Mouse (Mus musculus) embryonic facial prominence, embryonic 11.5 days (tissue): Measurements from ENCODE around the gene Fam198a. TPM values are rescaled to one million over a fixed set of nuclear protein-coding genes. Genes with fewer than 3 reads are reported as not detected.

ENCODE experiments used
- ATAC-seq: fragments of 200-750 bp; cut with Nextera tagmentation; replicated peaks from 2 replicates; pipeline ENCODE4 v1.8.0; 2017; ENCODE audit warnings: low read depth; ENCODE audit not compliant: insufficient number of reproducible peaks, low FRiP score, low TSS enrichment
- DNase-seq: peaks from one replicate; pipeline ENCODE4 v3.0.0-alpha.2; 2015; ENCODE audit warnings: low spot score
- H3K27ac ChIP-seq: fragments of 300-500 bp; sonication (generic); replicated peaks from 2 replicates; pipeline ENCODE4 v1.5.1; 2014; ENCODE audit warnings: mild to moderate bottlenecking, low read depth, low read length, control low read depth
- H3K27me3 ChIP-seq: fragments of 300-500 bp; sonication (generic); 2 replicates; pipeline ENCODE4 v1.6.1; 2014; ENCODE audit warnings: mild to moderate bottlenecking, low read length, moderate library complexity, mixed read lengths; ENCODE audit not compliant: control insufficient read depth, insufficient read depth
- H3K36me3 ChIP-seq: fragments of 300-500 bp; sonication (generic); replicated peaks from 2 replicates; pipeline ENCODE4 v1.6.1; 2014; ENCODE audit warnings: low read depth, mild to moderate bottlenecking, low read length, moderate library complexity, mixed read lengths; ENCODE audit not compliant: control insufficient read depth, insufficient read depth
- H3K4me1 ChIP-seq: fragments of 300-500 bp; sonication (generic); 2 replicates; pipeline ENCODE4 v1.6.1; 2014; ENCODE audit warnings: low read length, mixed read lengths; ENCODE audit not compliant: control insufficient read depth, insufficient read depth
- H3K4me2 ChIP-seq: fragments of 300-500 bp; sonication (generic); 2 replicates; pipeline ENCODE4 v1.6.1; 2014; ENCODE audit warnings: low read depth, mild to moderate bottlenecking, control low read depth, low read length, moderate library complexity
- H3K4me3 ChIP-seq: fragments of 300-500 bp; sonication (generic); 2 replicates; pipeline ENCODE4 v1.5.1; 2014; ENCODE audit warnings: low read depth, low read length, control low read depth
- H3K9ac ChIP-seq: fragments of 300-500 bp; sonication (generic); replicated peaks from 2 replicates; pipeline ENCODE4 v1.6.1; 2014; ENCODE audit warnings: mild to moderate bottlenecking, control low read depth, low read length
- H3K9me3 ChIP-seq: fragments of 300-500 bp; sonication (generic); replicated peaks from 2 replicates; pipeline ENCODE4 v1.6.1; 2016; ENCODE audit warnings: mild to moderate bottlenecking, low read length, inconsistent platforms, mixed read lengths; ENCODE audit not compliant: control insufficient read depth
- WGBS: fragments of 180-500 bp; shearing (Covaris S2); extraction: QIAGEN DNeasy Blood & Tissue Kit; methylation state at CpG from one replicate; pipeline ENCODE4 v1.1.7; 2014; 5-methylcytosine and 5-hydroxymethylcytosine counted together
- polyA plus RNA-seq: library from polyadenylated mRNA; unstranded; fragments of >200 nt; fragmentation: Nextera tagmentation; extraction: Ambion mirVana; gene quantifications from 2 replicates; pipeline ENCODE4 v1.2.1, GENCODE M21; 2014

Fam198a gene
- polyA plus RNA-seq, 1 experiment from 2014 or later, result 0.35 TPM

DNA sequence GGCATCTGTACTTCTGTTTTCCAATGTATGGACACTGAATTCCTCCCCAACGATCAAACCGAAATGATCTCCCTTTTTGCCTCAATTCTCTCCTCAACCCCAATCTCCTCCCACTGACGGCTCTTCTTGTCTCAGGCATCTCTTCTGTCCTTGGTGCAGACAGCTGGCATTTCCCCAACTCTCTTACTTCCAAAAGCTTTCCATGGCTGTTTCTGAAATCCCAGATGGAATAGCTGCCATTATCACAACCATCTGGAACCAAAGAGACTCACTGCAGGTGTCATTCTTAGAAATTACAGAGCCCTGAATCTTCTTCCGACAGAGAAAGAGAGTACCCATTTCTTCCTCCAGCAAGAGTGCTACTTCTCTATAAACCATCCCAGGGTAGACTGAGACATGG lies 15.9 kb upstream of the Fam198a start:
- ATAC-seq (no peak), DNase-seq (no peak)
- WGBS, result 85% methylated on average over 4 of the region's 4 CpGs
- Histone ChIP-seq H3K27ac (no peak overlapping the region), H3K4me1 (no peaks in the 10 kb centered on the region), H3K27me3 (no peaks in the 10 kb centered on the region), H3K36me3 (no peaks in the 10 kb centered on the region), H3K9ac (no peak overlapping the region), H3K9me3 (no peaks in the 10 kb centered on the region), H3K4me3 (no peak overlapping the region), H3K4me2 (no peak overlapping the region)

DNA sequence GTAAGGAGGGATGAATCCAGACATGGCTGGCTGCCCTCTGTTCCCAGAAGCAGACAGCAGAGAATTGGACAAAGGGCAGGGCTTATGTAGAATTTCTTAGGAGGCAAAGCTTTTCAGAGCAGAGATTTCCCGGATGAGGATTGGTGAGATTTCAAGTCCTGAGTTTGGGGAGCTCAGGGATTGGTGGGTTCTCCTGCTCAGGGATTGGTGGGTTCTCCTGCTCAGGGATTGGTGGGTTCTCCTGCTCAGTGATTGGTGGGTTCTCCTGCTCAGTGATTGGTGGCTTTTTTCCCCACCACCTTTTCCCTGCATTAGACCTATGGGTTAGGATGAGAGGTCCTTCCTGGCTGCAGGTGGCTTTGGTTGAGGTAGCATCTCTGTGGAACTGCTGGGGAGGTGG lies 13.8 kb upstream of the Fam198a start:
- no peak overlapping the region for H3K27ac ChIP-seq
- no peak overlapping the region for H3K9ac ChIP-seq
- no peaks in the 10 kb centered on the region for H3K36me3 ChIP-seq
- H3K9me3 ChIP-seq, result no peaks in the 10 kb centered on the region
- no peak overlapping the region for H3K4me3 ChIP-seq
- DNase-seq (peak; percentile 12), ATAC-seq (0 out of 2 replicates have a peak, but pooled peaks have one; percentile 15)
- H3K27me3 ChIP-seq, result no peaks in the 10 kb centered on the region
- no peaks in the 10 kb centered on the region for H3K4me1 ChIP-seq
- no peak overlapping the region for H3K4me2 ChIP-seq
- 79% methylated on average over 1 of the region's 1 CpGs for WGBS

DNA sequence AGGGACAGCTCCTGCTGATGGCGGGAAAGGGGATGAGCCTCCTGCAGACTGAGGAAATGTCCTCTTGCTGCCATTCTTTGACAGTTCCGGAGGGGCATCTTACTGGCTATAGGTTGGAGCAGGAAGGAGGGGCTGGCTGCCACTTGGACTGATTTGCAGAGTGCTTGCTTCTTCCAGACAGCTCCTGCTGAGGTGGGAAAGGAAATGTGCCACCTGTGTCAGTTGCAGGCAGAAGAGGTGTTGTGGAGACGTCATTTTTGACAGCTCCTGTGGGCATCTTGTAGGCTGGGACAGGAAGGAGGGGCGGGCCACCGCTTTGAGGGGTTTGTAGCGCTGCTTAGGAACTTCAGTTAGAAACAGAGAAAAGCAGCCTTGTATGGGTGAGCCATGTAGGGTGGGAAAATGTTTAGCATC lies 13.3 kb upstream of the Fam198a start:
- DNase-seq, result no peak
- H3K27me3 ChIP-seq, result no peaks in the 10 kb centered on the region
- no peaks in the 10 kb centered on the region for H3K9me3 ChIP-seq
- 67% methylated on average over 6 of the region's 6 CpGs for WGBS
- no peaks in the 10 kb centered on the region for H3K4me1 ChIP-seq
- H3K9ac ChIP-seq, result peak overlapping the region; percentile 32
- peak overlapping the region; percentile 32; the same call in 1 of the 2 replicates for H3K4me2 ChIP-seq
- H3K36me3 ChIP-seq, result no peaks in the 10 kb centered on the region
- peak; percentile 30; the same call in 1 of the 2 replicates for ATAC-seq
- H3K27ac ChIP-seq, result no peak overlapping the region
- peak overlapping the region; percentile 45 for H3K4me3 ChIP-seq

GRCm38 (mm10) chr9:121937944-121938355 lies 12.8 kb upstream of the Fam198a start:
- Histone ChIP-seq H3K36me3 (no peaks in the 10 kb centered on the region), H3K27me3 (no peaks in the 10 kb centered on the region), H3K4me3 (peak overlapping the region; percentile 45), H3K9me3 (no peaks in the 10 kb centered on the region), H3K9ac (peak overlapping the region; percentile 60), H3K4me1 (no peaks in the 10 kb centered on the region), H3K27ac (no peak overlapping the region), H3K4me2 (peak overlapping the region; percentile 32)
- DNase-seq, result peak; percentile 64
- ATAC-seq, result peak; percentile 74
- WGBS, result 48% methylated on average over 21 of the region's 21 CpGs

DNA sequence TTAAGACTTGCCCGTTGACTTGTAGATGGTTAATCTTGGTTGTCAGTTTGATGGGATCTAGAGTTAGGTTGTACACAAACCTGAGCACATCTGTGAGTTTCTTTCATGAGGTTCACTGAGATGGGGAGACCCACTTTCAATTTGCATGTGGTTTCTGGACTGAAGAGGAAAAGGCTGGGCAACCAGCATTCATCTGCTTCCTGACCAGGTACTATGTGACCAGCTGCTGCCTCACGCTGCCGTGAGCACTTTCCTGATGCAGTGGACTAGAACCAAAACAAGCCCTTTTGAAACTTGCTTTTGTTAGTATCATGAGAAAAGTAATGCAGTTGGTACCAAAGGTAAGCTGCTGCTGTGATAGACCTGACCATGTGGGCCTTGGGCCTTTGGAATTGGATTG lies 7.8 kb upstream of the Fam198a start:
- no peak overlapping the region for H3K27ac ChIP-seq
- no peaks in the 10 kb centered on the region for H3K27me3 ChIP-seq
- no peaks in the 10 kb centered on the region for H3K4me1 ChIP-seq
- H3K9ac ChIP-seq, result no peak overlapping the region
- WGBS, result 87% methylated on average over 3 of the region's 3 CpGs
- no peak overlapping the region for H3K4me2 ChIP-seq
- no peaks in the 10 kb centered on the region for H3K36me3 ChIP-seq
- no peaks in the 10 kb centered on the region for H3K9me3 ChIP-seq
- no peak overlapping the region for H3K4me3 ChIP-seq
- no peak for DNase-seq
- no peak for ATAC-seq

DNA sequence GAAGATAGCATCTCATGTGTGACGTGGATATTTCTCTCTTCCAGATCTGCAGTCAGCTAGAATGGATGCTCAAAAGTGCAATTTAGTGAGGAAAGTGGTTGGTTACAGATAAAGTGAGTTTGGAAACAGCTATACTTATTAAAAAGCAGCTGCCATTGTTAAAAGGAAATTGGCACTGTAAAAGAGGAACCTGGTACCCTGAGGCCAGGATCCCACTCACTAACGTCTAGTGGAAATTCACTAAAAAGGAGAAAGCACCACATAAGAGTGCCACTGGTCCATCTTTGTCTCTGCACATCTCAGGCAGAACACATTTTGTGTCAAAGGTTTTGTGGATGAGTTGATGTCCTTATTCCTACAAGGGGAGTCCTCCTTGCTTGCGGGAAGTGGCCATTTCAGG lies 7.2 kb upstream of the Fam198a start:
- WGBS, result 82% methylated on average over 3 of the region's 3 CpGs

DNA sequence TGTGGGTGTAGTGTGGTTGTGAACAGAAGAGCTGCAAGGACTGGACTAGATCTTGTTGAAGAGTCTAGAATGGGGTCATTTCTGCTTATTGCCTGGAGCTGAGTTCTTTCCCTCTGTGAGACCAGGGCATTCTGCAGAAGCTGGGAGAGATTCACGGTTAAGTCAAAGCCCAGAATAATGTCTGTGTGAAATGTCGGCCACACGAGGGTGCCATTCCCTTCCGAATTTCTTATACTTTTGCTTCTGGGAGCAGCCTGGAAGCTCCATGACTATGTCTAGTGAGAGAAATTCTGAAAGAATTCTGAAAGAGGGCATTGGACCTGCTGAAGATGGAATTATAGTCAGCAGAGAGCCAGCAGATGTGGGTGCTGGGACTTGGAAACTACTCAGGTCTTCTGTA lies 3.0 kb upstream of the Fam198a start:
- Histone ChIP-seq H3K27ac (no peak overlapping the region), H3K27me3 (no peaks in the 10 kb centered on the region), H3K36me3 (no peaks in the 10 kb centered on the region), H3K4me3 (no peak overlapping the region), H3K4me1 (no peaks in the 10 kb centered on the region), H3K9ac (no peak overlapping the region), H3K9me3 (no peaks in the 10 kb centered on the region), H3K4me2 (no peak overlapping the region)
- WGBS, result 16% methylated on average over 4 of the region's 4 CpGs
- DNase-seq (peak; percentile 69), ATAC-seq (no peak)

More for the DNA sequence above, 7.2 kb upstream of the Fam198a start:
- H3K9me3 ChIP-seq, result no peaks in the 10 kb centered on the region
- DNase-seq, result no peak
- no peak overlapping the region for H3K27ac ChIP-seq
- no peaks in the 10 kb centered on the region for H3K4me1 ChIP-seq
- no peak overlapping the region for H3K4me2 ChIP-seq
- H3K27me3 ChIP-seq, result no peaks in the 10 kb centered on the region
- no peak overlapping the region for H3K4me3 ChIP-seq
- ATAC-seq, result no peak
- H3K36me3 ChIP-seq, result no peaks in the 10 kb centered on the region
- no peak overlapping the region for H3K9ac ChIP-seq

DNA sequence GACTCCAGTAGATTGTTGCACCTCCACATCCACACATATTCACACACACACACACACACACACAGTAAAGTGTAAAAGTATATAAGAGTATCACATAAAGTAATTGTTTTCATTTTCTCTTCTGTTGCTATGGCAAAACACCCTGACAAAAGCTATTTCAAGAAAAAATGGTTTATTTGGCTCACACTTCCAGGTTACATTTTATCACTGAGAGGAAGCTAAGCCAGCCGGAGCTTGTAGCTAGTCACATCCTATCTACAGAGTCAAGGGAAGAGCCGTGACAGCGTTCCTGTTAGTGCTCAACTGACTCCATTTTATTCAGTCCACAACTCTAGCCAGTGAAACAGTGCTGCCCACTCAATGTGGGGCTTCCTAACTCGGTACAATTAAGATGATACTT lies 2.4 kb upstream of the Fam198a start:
- Histone ChIP-seq H3K4me1 (no peaks in the 10 kb centered on the region), H3K9me3 (no peaks in the 10 kb centered on the region), H3K4me2 (no peak overlapping the region), H3K4me3 (no peak overlapping the region), H3K27me3 (no peaks in the 10 kb centered on the region), H3K9ac (no peak overlapping the region), H3K36me3 (no peaks in the 10 kb centered on the region), H3K27ac (no peak overlapping the region)
- DNase-seq (no peak), ATAC-seq (no peak)
- 81% methylated on average over 4 of the region's 4 CpGs for WGBS
